Mouse (Mus musculus) cerebellum, adult 9-10 months (tissue): ENCODE measurements around the gene Zmat5.
A peak's percentile ranks its signal among the peaks of the same experiment; 100 is the strongest.

Experiments
- DNase-seq: peaks from one replicate; pipeline ENCODE4 v3.0.0; 2022

The Zmat5 gene

DNA sequence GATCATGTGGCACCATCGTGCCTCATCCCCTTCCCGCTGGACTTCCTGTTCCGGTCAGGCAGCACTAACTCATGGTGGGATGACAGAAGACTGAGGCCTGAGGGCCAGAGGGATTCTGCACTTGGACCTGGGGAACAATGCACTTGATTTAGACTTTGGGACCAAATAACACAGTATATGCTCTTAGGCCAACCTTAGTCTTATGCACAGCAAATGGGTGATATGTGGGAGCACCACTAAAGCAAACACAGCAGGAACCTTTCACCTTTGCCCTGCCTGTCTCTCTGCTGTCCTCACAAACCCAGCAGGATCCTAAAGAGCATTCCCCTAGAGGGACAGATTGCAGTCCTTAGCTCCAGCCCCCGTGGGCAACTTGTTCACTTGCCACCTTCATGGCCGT, 36.3 kb downstream of the Zmat5 start:
- no peak for DNase-seq

DNA sequence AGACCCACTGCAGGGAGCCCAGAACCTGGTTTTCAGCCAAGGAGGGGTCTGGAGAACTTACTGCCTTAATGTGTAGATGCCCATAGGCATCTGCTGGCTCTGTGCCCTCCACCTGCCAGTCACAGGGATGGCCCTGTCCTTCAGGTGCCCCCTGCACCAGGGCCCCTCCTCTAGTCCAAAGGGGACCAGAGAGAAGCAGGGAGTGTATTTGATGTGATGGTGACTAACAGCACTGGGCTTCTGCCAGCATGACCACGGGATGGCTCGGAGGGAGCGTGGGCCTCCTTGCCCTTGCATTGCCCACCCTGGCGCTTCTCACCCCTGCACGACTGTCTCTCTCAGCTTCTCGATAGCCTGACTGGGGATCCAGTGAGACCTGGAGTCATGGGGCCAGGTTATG, 40.2 kb downstream of the Zmat5 start:
- no peak for DNase-seq

- no peak for DNase-seq
Observed at GRCm38 (mm10) chr11:4745969-4746368, 41.5 kb downstream of the Zmat5 start.

- no peak for DNase-seq
Observed at GRCm38 (mm10) chr11:4746733-4747132, 42.3 kb downstream of the Zmat5 start, which contains the start of gene Cabp7. Gene Cabp7, minus strand, starts transcription at chr11:4746778.

DNA sequence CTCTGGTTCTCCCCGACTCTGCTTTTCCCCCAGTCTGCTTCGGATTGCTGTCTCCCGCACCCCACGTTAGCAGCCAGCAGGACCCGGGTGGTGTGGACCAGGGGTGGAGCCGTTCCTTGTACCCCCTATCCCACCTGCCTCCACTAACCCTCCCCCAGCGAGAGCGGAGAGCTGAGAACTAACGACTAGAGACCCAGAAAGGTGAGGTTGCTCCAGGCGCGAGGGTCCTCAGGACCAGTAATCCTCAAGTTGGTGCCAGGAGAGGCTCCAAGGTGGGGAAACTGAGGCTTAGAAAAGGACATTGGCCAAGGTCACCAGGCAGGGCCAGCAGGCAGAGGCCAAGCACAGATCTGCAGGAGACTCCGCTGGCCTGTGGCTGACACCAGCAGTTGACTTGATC, 42.8 kb downstream of the Zmat5 start:
- DNase-seq, result no peak

DNA sequence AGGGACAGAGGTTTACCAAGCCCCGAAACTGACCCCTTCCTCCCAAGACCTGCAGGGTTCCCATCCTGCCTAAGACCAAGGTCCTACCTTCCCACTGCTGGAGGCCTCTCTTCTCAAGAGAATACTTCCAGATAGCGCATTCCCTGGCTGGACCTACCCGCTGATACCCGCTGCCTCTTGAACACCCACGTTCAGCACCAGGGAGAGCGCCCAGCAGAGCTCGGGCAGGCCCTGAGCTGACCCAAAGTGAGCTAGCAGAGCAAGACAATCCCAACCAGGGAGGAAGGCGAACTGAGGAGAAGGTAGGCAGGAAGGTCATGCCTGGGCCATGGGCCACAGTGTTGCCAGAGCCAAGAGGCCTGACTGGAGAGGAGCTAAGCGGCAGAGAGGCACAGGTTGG, 45.8 kb downstream of the Zmat5 start:
- no peak for DNase-seq

DNA sequence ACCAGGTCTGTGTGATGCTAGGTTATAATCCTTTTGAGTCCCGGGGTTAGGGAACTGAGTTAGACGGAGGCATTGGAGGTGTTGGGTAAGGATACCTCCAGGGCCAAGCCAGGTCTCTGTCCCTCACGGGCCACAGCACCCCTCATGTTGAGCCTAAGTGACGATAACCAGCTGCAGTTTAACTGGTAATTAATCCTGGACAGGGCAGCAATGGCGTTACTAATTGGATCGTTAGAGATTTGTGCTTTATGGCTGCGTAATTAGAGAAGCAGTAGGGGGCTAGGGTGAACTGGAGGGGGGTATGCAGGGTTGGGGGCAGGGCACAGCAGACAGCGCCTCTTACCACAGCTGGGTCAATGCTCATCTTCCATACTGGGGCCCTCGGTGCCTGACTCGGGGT, 48.4 kb downstream of the Zmat5 start:
- DNase-seq, result no peak

- DNase-seq, result no peak
Observed at GRCm38 (mm10) chr11:4754036-4754435, 49.6 kb downstream of the Zmat5 start.

DNA sequence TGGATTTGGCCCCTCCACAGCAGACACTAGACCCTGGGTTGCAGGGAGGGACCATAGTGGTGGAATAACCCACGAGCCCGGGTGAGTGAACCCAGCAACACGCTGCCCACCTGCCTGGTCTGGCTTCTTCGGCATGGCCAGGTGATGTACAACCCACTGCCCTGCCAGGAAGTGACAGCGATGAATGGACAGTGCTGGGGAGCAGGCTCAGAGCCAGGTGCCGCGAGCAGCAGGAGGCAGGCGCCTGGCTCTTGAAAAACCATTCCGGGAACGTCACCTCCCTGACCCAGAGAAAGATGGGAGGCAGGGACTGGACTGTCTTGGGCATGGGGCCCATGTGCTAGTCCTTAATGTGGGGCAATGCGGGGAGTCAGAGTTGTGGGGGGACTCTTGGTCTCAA, 50.4 kb downstream of the Zmat5 start:
- no peak for DNase-seq

GRCm38 (mm10) chr11:4756460-4756859, 52.0 kb downstream of the Zmat5 start:
- DNase-seq, result no peak

DNA sequence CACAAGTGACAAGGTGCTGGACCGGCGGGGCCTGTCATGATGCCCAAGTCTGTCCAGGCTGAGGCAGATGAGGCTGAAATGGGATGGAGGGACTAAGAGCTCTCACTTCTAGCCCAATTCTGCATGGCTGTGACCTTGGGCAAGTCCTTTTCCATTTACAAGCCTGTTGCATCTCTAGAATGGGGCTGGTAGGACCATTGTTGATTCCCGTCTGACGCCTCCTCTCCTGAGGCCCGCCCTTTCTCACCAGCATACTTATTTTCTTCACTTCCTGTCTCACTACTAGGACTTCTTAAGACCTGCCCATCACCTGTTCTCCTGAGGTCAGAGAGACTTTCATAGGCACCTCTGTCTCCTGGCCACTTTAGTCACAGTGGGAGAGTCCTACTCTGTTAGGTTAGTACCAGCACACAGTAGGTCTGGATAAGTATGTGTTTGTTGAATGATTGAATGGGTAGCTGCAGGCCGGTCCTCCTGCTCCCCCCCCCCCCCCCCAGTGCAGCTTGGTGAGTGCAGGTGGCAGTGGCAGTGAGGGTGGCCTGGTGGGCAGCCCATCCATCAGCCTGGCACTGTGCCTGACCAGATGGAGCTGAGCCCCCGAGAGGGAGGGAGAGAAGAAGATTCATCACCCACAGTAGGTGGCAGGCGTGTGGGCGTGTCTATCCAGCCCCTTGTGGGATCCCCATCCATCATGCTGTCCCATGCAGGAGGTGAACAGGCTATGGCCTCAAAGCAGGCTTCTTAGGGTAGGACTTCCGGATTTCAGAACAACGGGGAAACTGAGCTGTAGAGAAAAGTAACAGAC, 52.7 kb downstream of the Zmat5 start:
- no peak for DNase-seq

DNA sequence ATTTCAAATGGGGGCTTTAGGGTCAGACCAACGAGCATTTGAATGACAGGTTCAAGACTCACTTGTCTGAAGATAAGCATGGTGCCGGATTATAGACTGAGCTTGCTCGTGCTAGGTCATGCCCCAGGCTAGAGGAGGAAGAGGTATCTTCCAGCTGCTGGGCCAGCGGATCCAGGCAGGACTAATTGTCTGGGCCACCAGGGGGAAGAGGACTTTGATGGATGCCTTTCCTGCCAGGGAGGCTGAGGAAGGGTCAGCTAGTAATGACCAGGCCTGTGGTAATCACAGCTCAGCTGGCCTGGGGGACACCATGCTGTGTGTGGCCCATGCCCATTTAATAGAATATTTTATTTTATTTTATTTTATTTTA, 53.3 kb downstream of the Zmat5 start:
- DNase-seq, result no peak

DNA sequence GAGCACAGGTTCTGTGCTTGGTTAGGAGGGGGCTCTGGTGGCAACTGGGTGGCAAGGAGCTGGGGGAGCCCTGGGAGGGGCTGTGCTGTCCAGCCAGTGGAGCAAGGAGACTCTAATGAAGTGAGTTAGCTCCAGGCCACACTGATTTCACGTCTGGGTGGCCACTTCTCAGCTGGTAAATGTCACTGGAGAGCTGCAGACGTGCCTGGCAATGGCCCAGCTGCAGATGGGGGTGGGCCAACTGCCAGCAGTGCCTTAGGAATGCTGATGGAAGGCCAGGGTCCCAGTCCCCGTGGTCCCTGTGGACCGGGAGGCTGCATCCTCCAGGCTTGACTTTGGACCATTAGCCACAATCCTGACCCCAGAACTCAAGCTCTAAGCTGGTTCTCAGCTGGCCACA, 56.0 kb downstream of the Zmat5 start:
- no peak for DNase-seq

DNA sequence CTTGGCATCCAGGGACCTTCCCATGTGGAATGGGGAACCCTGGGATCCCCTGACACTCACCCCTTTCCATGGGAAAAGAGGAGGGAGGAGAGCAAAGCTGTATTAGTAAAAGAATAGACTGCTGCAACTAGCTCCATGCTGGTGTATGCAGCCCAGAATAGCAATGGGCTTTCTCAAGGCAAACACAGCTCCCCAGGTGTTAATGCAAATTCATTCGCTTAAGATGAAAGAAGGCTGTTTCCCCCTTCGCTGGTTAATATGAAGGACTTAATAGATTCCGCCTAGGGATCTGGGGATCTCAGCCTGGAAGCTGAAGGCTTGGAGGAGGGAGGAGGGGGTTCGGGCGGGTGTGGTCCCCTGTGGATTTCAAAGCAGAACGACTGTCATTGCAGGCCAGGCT, 57.5 kb downstream of the Zmat5 start:
- no peak for DNase-seq

DNA sequence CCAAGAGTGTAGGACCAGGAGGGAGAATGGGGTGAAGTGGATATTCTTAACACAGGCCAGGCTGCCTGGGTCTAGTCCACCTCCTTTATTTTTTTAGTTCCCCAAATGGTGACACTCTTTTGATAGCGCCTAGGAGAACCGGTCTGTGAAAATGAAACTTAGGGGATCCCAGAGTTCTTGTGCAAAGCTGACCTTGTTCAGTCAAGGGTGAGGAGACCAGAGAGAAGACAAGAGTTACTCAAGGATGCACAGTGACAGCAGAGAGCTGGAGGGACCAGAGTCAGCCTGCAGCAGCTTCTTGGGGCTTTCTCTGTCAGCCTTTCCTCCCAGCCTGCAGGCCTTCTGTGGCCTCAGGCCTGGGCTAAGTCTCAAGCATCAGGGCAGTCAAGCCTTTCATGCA, 58.0 kb downstream of the Zmat5 start:
- DNase-seq, result no peak

- no peak for DNase-seq
Observed at GRCm38 (mm10) chr11:4763631-4764030, 59.2 kb downstream of the Zmat5 start.

- peak; percentile 19 for DNase-seq
Observed at GRCm38 (mm10) chr11:4764476-4764875, 60.0 kb downstream of the Zmat5 start.

GRCm38 (mm10) chr11:4768399-4768798, 63.9 kb downstream of the Zmat5 start:
- DNase-seq, result no peak

DNA sequence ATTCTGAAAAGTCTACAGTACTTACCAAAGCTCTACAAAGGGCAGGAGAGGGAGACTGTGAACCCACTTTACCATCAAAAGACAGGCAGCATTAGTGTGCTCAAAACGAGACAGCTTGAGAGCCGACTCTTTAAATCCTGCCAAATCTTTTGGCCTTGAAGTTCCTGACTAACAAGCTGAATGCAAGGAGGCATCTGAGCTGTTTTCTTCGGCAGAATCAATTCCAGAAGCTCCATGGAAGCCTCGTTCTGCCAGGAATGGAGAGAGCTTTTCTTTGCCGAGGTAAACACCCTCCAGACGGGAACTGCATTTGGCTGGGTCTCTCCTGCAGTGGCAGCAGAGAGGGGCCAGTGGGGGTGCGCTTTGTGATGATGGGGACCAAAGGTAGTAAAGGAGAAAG, 64.8 kb downstream of the Zmat5 start:
- DNase-seq, result no peak

GRCm38 (mm10) chr11:4769881-4770280, 65.4 kb downstream of the Zmat5 start:
- DNase-seq, result no peak

GRCm38 (mm10) chr11:4771756-4772155, 67.3 kb downstream of the Zmat5 start:
- no peak for DNase-seq

- DNase-seq, result peak; percentile 71
Observed at GRCm38 (mm10) chr11:4772925-4773324, 68.4 kb downstream of the Zmat5 start.

DNA sequence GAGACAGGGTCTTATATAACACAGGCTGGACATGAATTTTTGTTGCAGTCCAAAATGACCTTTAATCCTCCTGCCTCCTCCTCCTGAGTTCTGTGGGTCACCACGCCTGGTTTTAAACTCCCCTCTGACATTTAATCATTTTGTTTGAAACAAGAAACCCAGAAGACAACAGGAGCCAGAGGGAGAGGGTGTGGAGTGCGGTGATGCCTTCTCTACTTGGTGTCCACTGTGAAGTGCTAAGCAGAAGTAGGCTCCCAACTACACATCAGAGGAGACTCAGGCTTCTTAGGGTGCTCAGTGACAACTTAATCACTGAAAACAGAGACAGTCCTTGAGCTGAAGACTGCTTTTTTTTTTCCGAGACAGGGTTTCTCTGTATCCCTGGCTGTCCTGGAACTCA, 76.4 kb downstream of the Zmat5 start:
- DNase-seq, result no peak

DNA sequence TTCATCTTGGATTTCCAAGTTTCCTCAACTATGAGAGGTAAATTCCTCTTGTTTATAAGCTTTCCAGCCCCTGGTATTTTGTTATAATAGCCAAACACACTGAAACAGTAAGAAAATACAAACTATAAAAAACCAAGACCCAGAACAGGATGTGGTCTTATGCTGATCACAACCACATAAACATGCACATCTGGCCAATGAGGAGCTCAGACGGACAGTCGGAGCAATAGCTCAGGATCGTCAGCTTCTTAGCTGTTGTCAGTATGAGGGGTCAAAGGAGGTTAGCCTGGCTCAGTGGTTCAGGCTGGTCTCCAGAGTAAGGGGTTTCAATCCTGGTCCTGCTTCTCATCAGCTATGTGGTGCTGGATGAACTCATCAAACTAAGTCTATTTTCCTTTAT, 78.6 kb downstream of the Zmat5 start:
- DNase-seq, result no peak

GRCm38 (mm10) chr11:4784629-4785142, 80.2 kb downstream of the Zmat5 start:
- no peak for DNase-seq
